Mouse (Mus musculus): ENCODE results near the gene E030030I06Rik. TPM values are rescaled to one million over a fixed set of nuclear protein-coding genes. Genes with fewer than 3 reads are reported as not detected.
"Not testable (repeated sequence)": the region's sequence is repeated elsewhere in the genome, so short reads cannot be mapped to it uniquely, and the experiment has no call there.

E030030I06Rik gene
- polyA plus RNA-seq, 1 experiment from 2014 or later, result 23.7 TPM

DNA sequence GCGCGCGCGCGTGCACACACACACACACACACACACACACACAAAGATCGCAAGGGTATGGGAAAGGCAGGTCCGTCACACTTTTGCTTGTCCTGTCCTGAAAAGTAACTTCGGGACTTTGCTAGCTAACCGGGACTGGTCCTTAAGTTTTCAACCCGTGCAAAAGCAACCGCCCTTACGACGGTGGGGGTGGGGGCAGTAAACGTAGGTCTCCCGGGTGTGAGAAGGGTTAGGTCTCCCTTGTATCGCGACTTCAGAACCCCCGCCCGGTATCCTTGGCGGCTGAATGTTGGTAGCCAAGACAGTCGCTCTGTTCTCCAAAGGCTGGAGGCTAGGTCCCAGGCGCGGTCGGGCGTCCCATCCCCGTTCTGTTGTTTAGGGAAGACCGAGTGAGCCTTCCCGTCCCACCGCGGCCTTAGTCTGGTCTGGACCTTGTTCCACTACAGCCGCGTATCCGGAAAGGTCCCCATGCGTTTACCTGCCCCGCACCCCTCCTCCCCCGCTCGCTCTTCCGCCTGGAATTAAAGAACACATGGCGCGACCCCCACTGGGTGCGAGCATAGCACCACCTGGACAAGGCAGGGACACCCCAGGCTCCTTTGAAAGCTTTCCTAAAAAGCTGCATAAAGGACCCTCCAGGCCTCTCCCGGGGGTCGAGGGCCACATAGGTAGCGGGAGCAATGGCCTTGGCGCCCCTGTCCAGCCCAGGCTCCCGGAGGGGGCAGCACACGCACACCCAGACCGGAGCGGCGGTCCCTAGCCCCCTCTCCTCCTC, 808 bp upstream of the E030030I06Rik start:
- Histone ChIP-seq H3K27me3 (replicated peaks; ENCODE audit: low read depth, poor library complexity, severe bottlenecking) (peaks cover 59% of the 10 kb centered on the region), H3K4me3 (peak overlapping the region; percentile 80), H3K9me3 (no peaks in the 10 kb centered on the region), H3K4me1 (peaks cover 29% of the 10 kb centered on the region), H3K36me3 (replicated peaks) (peaks cover 3% of the 10 kb centered on the region; the same call in 1 of the 2 replicates), H3K27ac (replicated peaks) (no peak overlapping the region; the same call in 1 of the 2 replicates)
- DNase-seq (ENCODE audit: low spot score), result peak; percentile 65
- WGBS, result under 1% methylated on average over 50 of the region's 50 CpGs

DNA sequence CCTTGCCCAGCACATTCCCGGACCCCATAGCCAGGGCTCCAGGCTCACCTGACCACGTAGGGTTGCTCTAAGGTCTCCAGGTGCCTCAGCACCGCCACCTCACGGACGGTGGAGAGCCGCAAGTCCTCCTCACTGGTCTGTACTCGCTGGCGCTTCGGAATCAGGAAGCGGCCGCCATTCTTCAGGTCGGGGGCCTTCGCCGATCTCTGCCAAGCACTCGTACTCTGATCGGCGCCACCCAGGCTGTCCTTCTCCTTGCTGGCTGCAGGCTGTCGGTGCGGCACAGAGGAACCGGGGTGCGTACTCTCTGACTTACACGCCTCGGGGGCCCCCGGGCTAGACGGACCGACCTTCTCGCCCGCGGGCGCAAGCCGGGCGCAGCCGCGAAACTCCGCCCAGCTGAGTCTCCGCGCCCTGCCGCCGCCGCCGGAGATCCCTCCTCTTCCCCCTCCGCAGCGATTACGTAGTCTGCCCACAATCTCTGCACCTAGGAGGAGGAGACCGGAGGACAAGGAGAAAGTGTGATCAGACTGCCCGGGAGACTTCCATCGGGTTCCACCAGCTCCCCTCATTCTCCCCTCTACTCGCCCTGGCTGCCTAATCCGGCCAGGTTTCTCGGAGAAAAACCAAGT, 513 bp downstream of the E030030I06Rik start:
- Histone ChIP-seq H3K4me3 (peak overlapping the region; percentile 80), H3K27me3 (replicated peaks; ENCODE audit: low read depth, poor library complexity, severe bottlenecking) (peaks cover 46% of the 10 kb centered on the region), H3K4me1 (peaks cover 26% of the 10 kb centered on the region), H3K27ac (replicated peaks) (peak overlapping the region; percentile 92), H3K9me3 (no peaks in the 10 kb centered on the region), H3K36me3 (replicated peaks) (peaks cover 3% of the 10 kb centered on the region; the same call in 1 of the 2 replicates)
- WGBS, result under 1% methylated on average over 50 of the region's 50 CpGs
- peak; percentile 89 for DNase-seq (ENCODE audit: low spot score)

DNA sequence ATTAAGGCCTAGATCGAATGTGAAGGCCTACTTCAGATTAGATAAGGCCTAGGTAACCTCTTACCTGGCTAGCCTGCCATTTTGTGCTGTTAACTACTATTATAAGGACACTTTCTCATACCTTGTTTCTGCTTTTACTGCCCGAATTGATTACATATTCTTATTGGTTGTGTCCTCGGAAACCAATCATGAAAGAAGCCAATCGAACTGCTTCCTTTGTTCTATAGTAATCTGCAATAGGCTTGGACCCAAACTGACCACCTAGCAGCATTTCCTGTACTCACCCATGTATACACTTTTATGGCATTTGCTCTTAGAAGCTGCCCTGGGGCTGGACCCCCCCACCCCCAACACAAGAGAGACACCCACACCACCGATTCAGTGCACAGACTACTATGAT, 6.1 kb downstream of the E030030I06Rik start:
- Histone ChIP-seq H3K27ac (replicated peaks) (no peak overlapping the region), H3K36me3 (replicated peaks) (peaks cover 3% of the 10 kb centered on the region; the same call in 1 of the 2 replicates), H3K4me3 (no peak overlapping the region), H3K4me1 (0 out of 2 replicates have a peak, but pooled peaks cover 3% of the 10 kb centered on the region), H3K9me3 (peaks cover 3% of the 10 kb centered on the region), H3K27me3 (replicated peaks; ENCODE audit: low read depth, poor library complexity, severe bottlenecking) (peaks cover 6% of the 10 kb centered on the region)
- WGBS, result 71% methylated on average over 5 of the region's 5 CpGs
- DNase-seq (ENCODE audit: low spot score), result no peak

DNA sequence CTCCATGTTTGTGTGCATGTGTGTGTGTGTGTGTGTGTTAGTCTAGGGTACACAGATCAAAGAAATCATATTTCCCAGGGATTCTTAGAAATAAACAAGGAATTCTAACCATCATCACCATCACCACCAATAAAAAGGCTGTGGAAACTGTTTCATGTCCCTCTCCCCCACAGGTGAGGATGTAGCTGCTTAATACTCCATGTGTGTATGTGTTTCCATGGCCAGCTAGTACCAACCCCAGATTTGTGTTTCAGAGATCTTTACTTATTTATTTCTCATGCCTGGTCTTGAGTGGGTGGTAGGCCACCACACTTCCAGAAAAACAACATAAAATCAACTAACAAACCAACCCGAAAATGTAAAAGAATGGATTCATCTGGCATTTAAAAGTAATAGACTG, 6.9 kb downstream of the E030030I06Rik start:
- 87% methylated on average over 1 of the region's 1 CpGs for WGBS

DNA sequence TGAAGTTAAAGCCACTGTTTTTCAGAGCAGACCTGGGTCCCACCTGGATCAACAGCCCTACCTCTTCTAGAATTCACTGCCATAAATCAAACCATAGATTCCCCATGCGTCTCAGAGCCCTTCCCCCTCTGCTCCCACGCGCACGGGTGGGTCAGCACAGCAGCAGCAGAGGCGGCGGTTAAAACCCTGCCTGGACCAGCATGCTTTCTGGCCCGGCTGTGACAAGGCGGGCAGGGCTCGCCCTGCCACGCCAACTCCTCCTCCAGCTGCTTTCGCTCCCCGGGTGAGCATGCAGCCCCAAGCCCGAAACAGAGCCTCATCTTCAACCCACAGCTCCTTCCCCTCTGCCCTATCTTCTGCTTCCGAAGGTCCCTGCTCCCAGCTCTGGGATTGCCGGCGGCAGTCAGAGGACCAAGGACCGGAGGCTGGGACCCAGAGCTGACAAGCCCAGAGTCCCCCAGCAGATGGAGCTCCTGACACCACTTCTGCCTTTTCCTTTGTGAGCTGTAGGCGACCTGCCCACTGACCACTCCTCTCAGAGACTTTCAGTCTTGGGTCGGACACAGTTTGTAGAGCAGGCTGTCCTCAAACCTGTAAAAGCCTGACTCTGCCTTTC, 8.3 kb downstream of the E030030I06Rik start:
- Histone ChIP-seq H3K9me3 (peaks cover 3% of the 10 kb centered on the region), H3K27me3 (replicated peaks; ENCODE audit: low read depth, poor library complexity, severe bottlenecking) (peaks cover 6% of the 10 kb centered on the region), H3K27ac (replicated peaks) (peak overlapping the region; percentile 77), H3K4me3 (peak overlapping the region; percentile 61), H3K4me1 (0 out of 2 replicates have a peak, but pooled peaks cover 3% of the 10 kb centered on the region), H3K36me3 (replicated peaks) (no peaks in the 10 kb centered on the region)
- DNase-seq (ENCODE audit: low spot score), result peak; percentile 85
- under 1% methylated on average over 19 of the region's 19 CpGs for WGBS

More for the DNA sequence above, 6.9 kb downstream of the E030030I06Rik start:
- not testable (repeated sequence) for H3K4me1 ChIP-seq; H3K27me3 ChIP-seq (replicated peaks; ENCODE audit: low read depth, poor library complexity, severe bottlenecking); H3K9me3 ChIP-seq; H3K4me3 ChIP-seq; H3K36me3 ChIP-seq (replicated peaks); H3K27ac ChIP-seq (replicated peaks)
- peak; percentile 63 for DNase-seq (ENCODE audit: low spot score)

DNA sequence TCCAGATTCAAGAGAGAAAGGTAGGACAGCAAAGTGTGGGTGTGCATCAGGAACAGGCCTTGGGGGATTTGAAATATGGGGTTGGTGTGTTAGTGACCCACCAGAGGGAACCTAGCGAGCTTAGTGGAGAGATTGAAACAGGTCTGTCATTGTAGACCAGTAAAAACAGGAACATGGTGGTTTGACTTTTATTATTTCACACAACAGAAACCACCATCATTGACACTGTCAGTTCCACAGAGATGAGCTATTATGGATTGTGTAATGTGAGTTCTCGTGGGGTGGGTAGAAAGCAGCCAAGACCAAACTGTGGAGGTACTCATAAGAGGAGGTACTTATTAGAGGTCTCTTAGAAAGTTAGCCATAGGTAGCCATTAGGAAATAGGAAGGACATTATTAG, 74.5 kb downstream of the E030030I06Rik start:
- no peaks in the 10 kb centered on the region for H3K27me3 ChIP-seq (replicated peaks; ENCODE audit: low read depth, poor library complexity, severe bottlenecking)
- 90% methylated on average over 2 of the region's 2 CpGs for WGBS
- no peaks in the 10 kb centered on the region for H3K9me3 ChIP-seq
- no peak overlapping the region for H3K27ac ChIP-seq (replicated peaks)
- no peaks in the 10 kb centered on the region for H3K36me3 ChIP-seq (replicated peaks)
- DNase-seq (ENCODE audit: low spot score), result no peak
- no peak overlapping the region for H3K4me3 ChIP-seq
- H3K4me1 ChIP-seq, result no peaks in the 10 kb centered on the region

DNA sequence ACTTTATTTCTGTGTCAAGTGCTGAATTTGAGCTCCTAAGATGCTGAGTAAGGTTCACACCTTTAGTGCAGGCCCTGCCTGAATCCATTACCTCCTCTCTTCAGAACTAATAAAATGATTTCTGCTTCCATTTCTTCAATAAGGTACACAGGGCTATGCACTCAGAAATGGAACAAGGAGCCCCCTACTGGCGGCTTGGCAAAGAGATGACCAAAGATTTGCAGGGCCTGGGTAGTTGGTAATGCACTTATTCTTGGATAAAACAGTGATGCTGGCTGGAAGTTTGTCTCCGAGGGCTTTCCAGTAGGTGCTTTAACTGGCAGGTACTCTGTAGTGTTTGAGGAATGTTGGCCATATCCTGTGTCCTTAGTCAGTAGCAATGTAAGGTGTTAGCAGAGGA, 76.3 kb downstream of the E030030I06Rik start:
- Histone ChIP-seq H3K27ac (replicated peaks) (no peak overlapping the region), H3K27me3 (replicated peaks; ENCODE audit: low read depth, poor library complexity, severe bottlenecking) (no peaks in the 10 kb centered on the region), H3K9me3 (no peaks in the 10 kb centered on the region), H3K4me1 (no peaks in the 10 kb centered on the region), H3K4me3 (no peak overlapping the region), H3K36me3 (replicated peaks) (no peaks in the 10 kb centered on the region)
- DNase-seq (ENCODE audit: low spot score), result peak; percentile 11
- 68% methylated on average over 2 of the region's 2 CpGs for WGBS

DNA sequence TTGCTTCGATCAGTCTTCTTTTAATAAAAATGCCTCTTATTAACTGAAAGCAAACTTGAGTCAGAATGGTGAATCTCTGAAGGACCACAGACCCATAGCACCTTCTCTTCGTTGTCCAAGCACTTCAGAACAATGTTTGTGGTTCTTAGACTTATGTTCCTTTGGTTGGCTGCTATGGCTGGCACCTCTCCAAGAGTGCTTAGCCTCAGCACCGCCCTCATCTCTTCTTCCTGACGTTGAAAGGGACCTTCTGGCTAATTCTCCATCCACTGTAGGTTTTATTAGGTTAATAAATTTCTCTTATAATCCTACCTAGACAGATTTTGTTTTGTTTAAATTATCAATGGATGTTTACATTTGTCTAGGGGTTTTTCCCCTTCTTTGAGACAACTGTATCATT, 78.5 kb downstream of the E030030I06Rik start:
- no peak for DNase-seq (ENCODE audit: low spot score)
- H3K27me3 ChIP-seq (replicated peaks; ENCODE audit: low read depth, poor library complexity, severe bottlenecking), result no peaks in the 10 kb centered on the region
- H3K4me1 ChIP-seq, result no peaks in the 10 kb centered on the region
- no peak overlapping the region for H3K27ac ChIP-seq (replicated peaks)
- H3K4me3 ChIP-seq, result no peak overlapping the region
- H3K9me3 ChIP-seq, result no peaks in the 10 kb centered on the region
- H3K36me3 ChIP-seq (replicated peaks), result no peaks in the 10 kb centered on the region
- 78% methylated on average over 4 of the region's 4 CpGs for WGBS

DNA sequence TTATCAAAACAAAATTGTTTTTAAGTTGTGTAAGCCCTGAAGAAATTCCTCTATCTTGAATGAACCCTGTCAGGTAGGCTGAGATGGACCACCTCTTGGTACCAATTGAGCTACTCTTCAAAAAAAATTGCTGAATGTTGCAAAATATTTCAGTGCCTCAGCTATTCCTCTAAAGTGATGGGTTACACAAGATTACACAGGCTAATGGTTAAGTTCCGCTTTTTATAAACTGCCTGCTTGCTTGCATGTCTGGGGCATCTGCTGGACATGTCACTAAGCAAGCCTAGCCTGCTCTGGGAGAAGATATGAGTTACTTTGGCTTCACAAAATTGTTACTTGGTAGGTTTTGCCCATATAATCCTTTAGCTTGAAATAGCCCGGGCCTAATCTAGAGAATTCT, 78.9 kb downstream of the E030030I06Rik start:
- Histone ChIP-seq H3K27me3 (replicated peaks; ENCODE audit: low read depth, poor library complexity, severe bottlenecking) (no peaks in the 10 kb centered on the region), H3K4me1 (no peaks in the 10 kb centered on the region), H3K36me3 (replicated peaks) (no peaks in the 10 kb centered on the region), H3K4me3 (no peak overlapping the region), H3K9me3 (no peaks in the 10 kb centered on the region), H3K27ac (replicated peaks) (no peak overlapping the region)
- no peak for DNase-seq (ENCODE audit: low spot score)
- 94% methylated on average over 2 of the region's 2 CpGs for WGBS

DNA sequence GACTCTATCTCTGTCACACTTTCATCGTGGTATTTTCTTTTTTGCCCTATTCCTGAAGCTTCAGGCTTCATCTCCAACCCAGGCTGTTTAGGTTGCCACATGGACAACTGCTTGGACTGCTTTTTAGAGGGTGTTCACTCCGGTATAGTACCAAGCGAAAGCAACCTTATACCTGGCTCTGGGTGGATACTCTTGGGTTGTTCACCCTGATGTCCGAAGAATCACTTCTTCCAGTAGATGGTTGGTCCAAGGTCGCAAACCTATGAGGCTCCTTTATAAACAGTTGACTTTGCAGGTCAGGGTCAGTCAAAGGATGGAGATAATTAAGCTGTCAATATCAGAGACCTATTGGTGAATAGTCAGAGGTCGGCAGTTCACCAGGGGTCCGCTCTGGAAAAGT, 81.1 kb downstream of the E030030I06Rik start, which contains the start of gene 4930444G20Rik:
TSS of gene 4930444G20Rik (minus strand) at position 101 of the 400 bp plus-strand sequence.
- WGBS, result 93% methylated on average over 7 of the region's 7 CpGs
- not testable (repeated sequence) for H3K36me3 ChIP-seq (replicated peaks); H3K27ac ChIP-seq (replicated peaks); H3K4me1 ChIP-seq; H3K9me3 ChIP-seq; H3K4me3 ChIP-seq; DNase-seq (ENCODE audit: low spot score); H3K27me3 ChIP-seq (replicated peaks; ENCODE audit: low read depth, poor library complexity, severe bottlenecking)

All from embryonic facial prominence, embryonic 10.5 days (tissue).